8 mouse cellular contexts compared by ENCODE assay signal in genomic region chr3:101599191-101599919, GRCm38 (mm10). TPM values are rescaled to one million over a fixed set of nuclear protein-coding genes. Genes with fewer than 3 reads are reported as not detected.
DNase-seq lines count a peak whose midpoint lies in the region; ATAC-seq and TF ChIP-seq lines count a peak whose summit lies in the region.

No protein-coding gene starts in this region.

- H3K4me2 ChIP-seq in lung, embryonic 14.5 days = peak overlapping the region; percentile 21; the same call in 1 of the 2 replicates
- H3K4me2 ChIP-seq in kidney, embryonic 16.5 days (replicated peaks; ENCODE audit: low read depth, low read length) = peak overlapping the region; percentile 75

- peak overlapping the region; percentile 4 for H3K4me3 ChIP-seq in heart, adult 2 months
- no peak overlapping the region for H3K4me3 ChIP-seq in lung, embryonic 14.5 days (ENCODE audit: low read depth, low read length)
- H3K4me3 ChIP-seq in kidney, embryonic 16.5 days (ENCODE audit: low read length) = peak overlapping the region; percentile 4; the same call in 1 of the 2 replicates
- H3K4me3 ChIP-seq in small intestine, adult 2 months (ENCODE audit: low read depth, low read length) = peak overlapping the region; percentile 31

- peak overlapping the region; percentile 24 for H3K9ac ChIP-seq in heart, adult 2 months (ENCODE audit: low read depth, low read length)
- H3K9ac ChIP-seq in lung, embryonic 14.5 days = no peak overlapping the region
- peak overlapping the region; percentile 32 for H3K9ac ChIP-seq in kidney, embryonic 16.5 days (replicated peaks; ENCODE audit: low read length)

- H3K4me1 ChIP-seq in heart, adult 2 months (ENCODE audit: control insufficient read depth, insufficient read depth, low read length) = peaks cover 29% of the 10 kb centered on the region
- H3K4me1 ChIP-seq in lung, embryonic 14.5 days (ENCODE audit: insufficient read depth) = peaks cover 59% of the 10 kb centered on the region
- H3K4me1 ChIP-seq in kidney, embryonic 16.5 days (ENCODE audit: insufficient read depth, low read length) = peaks cover 76% of the 10 kb centered on the region
- H3K4me1 ChIP-seq in small intestine, adult 2 months (ENCODE audit: control insufficient read depth, insufficient read depth, insufficient read length, low read length) = peaks cover 27% of the 10 kb centered on the region; the same call in 1 of the 2 replicates

- H3K27me3 ChIP-seq in heart, adult 2 months (ENCODE audit: control insufficient read depth, insufficient read depth, low read length) = no peaks in the 10 kb centered on the region
- no peaks in the 10 kb centered on the region for H3K27me3 ChIP-seq in lung, embryonic 14.5 days (ENCODE audit: insufficient read depth, low read length)
- no peaks in the 10 kb centered on the region for H3K27me3 ChIP-seq in kidney, embryonic 16.5 days (ENCODE audit: insufficient read depth, low read length)
- H3K27me3 ChIP-seq in small intestine, adult 2 months (ENCODE audit: control insufficient read depth, insufficient read depth, low read length) = no peaks in the 10 kb centered on the region

- intact Hi-C loops in heart, adult 2 months (cut with DNase I) = no loop called here

- ATAC-seq in lung, embryonic 14.5 days (ENCODE audit: insufficient read depth) = no peak
- ATAC-seq in kidney, embryonic 16.5 days (ENCODE audit: low FRiP score, low TSS enrichment) = no peak
- ATAC-seq in erythroid progenitor cell, adult 5-6 weeks (replicated peaks; ENCODE audit: low FRiP score, poor library complexity, severe bottlenecking) = no peak

- TF ChIP-seq CTCF in heart, adult 2 months (IDR thresholded peaks at IDR 0.05) = no peak
- no peak for TF ChIP-seq CTCF in lung, embryonic 14.5 days (IDR thresholded peaks at IDR 0.05; ENCODE audit: low read depth)
- no peak for TF ChIP-seq CTCF in small intestine, adult 2 months (IDR thresholded peaks at IDR 0.05; ENCODE audit: extremely low read depth, insufficient read length, insufficient replicate concordance, low read depth, low read length)

- peaks cover 54% of the 10 kb centered on the region for H3K36me3 ChIP-seq in heart, adult 2 months (ENCODE audit: control insufficient read depth, insufficient read depth, low read length)
- peaks cover 11% of the 10 kb centered on the region for H3K36me3 ChIP-seq in lung, embryonic 14.5 days (ENCODE audit: insufficient read depth)
- H3K36me3 ChIP-seq in kidney, embryonic 16.5 days (ENCODE audit: insufficient read depth, low read length) = peaks cover 9% of the 10 kb centered on the region; the same call in 1 of the 2 replicates
- peaks cover 49% of the 10 kb centered on the region for H3K36me3 ChIP-seq in small intestine, adult 2 months (ENCODE audit: control insufficient read depth, insufficient read depth, low read length)

- H3K79me2 ChIP-seq in heart, adult 2 months (replicated peaks; ENCODE audit: control insufficient read depth, insufficient read depth, low read length) = peaks cover 6% of the 10 kb centered on the region; the same call in 1 of the 2 replicates

- no peak for DNase-seq in heart, adult 2 months
- DNase-seq in heart, adult 8-10 months (ENCODE audit: low spot score) = no peak
- DNase-seq in lung, embryonic 14.5 days = no peak
- no peak for DNase-seq in lung, postnatal 25 days (ENCODE audit: low spot score)
- no peak for DNase-seq in frontal cortex, postnatal 25 days (ENCODE audit: low spot score in 2 of 2)

- no peaks in the 10 kb centered on the region for H3K9me3 ChIP-seq in lung, embryonic 14.5 days (ENCODE audit: low read depth, low read length)
- H3K9me3 ChIP-seq in kidney, embryonic 16.5 days (ENCODE audit: low read length) = no peaks in the 10 kb centered on the region

- no peak for TF ChIP-seq POLR2A in heart, adult 2 months (IDR thresholded peaks at IDR 0.05; ENCODE audit: insufficient read depth, low read depth, low read length)
- no peak for TF ChIP-seq POLR2A in small intestine, adult 2 months (IDR thresholded peaks at IDR 0.05; ENCODE audit: low read depth, low read length)

- WGBS in heart, adult 2 months = 55% methylated on average over 8 of the region's 8 CpGs
- WGBS in lung, embryonic 14.5 days = 68% methylated on average over 8 of the region's 8 CpGs
- 44% methylated on average over 8 of the region's 8 CpGs for WGBS in kidney, embryonic 16.5 days
- 56% methylated on average over 8 of the region's 8 CpGs for WGBS in small intestine, adult 2 months

- H3K27ac ChIP-seq in heart, adult 2 months = peak overlapping the region; percentile 99
- H3K27ac ChIP-seq in lung, embryonic 14.5 days (ENCODE audit: low read depth) = no peak overlapping the region
- peak overlapping the region; percentile 43; the same call in 1 of the 2 replicates for H3K27ac ChIP-seq in kidney, embryonic 16.5 days (ENCODE audit: low read length)
- peak overlapping the region; percentile 83 for H3K27ac ChIP-seq in small intestine, adult 2 months (ENCODE audit: insufficient read depth, low read depth, low read length)

- no peak for TF ChIP-seq EP300 in heart, adult 2 months (IDR thresholded peaks at IDR 0.05; ENCODE audit: insufficient read depth, low read depth, low read length)

RNA-seq across cellular contexts. Expression of gene Atp1a1, which starts 5.1 kb away (rescaled TPM):
- 100 to 1,000 TPM; 800 to 832 TPM for total RNA-seq in heart, adult 2 months (2021)
- polyA plus RNA-seq in heart, adult 2 months (2012; rRNA removed) = 523 and 821 TPM in 2 replicates
- 100 to 1,000 TPM; 757 to 917 (median 814) TPM for total RNA-seq in heart, adult 8-10 months (2022)
- 150 and 155 TPM in 2 replicates for polyA plus RNA-seq in lung, embryonic 14.5 days (2014; fragmentation: Nextera tagmentation; extraction: Ambion mirVana)
- polyA plus RNA-seq in kidney, embryonic 16.5 days (2015; fragmentation: Nextera tagmentation; extraction: Ambion mirVana) = 362 and 426 TPM in 2 replicates
- polyA plus RNA-seq in small intestine, adult 2 months (2012; rRNA removed) = 458 and 1,132 TPM in 2 replicates
- total RNA-seq in erythroid progenitor cell, adult 5-6 weeks (2015; ENCODE audit: low replicate concordance) = 54.1 and 59.9 TPM in 2 replicates
- total RNA-seq in erythroid progenitor cell, adult 5-6 weeks (2017; ENCODE audit: low replicate concordance) = 55.7 and 67.4 TPM in 2 replicates
